Mouse (Mus musculus): Measurements from ENCODE around the gene Sec14l2. TPM values are rescaled to one million over a fixed set of nuclear protein-coding genes. Genes with fewer than 3 reads are reported as not detected.

Sec14l2 gene
- total and polyA plus RNA-seq, 3 experiments = 15.5 to 40.1 TPM; not detected in 1

- peak; percentile 100 for DNase-seq (ENCODE audit: low read depth, low spot score)
- Histone ChIP-seq H3K9me3 (replicated peaks; ENCODE audit: insufficient read depth, low read length) (no peaks in the 10 kb centered on the region), H3K27me3 (ENCODE audit: control insufficient read depth in 1 of 2, insufficient read depth in 2 of 2, low read length in 2 of 2) (no peaks in the 10 kb centered on the region), H3K36me3 (ENCODE audit: control insufficient read depth in 1 of 2, insufficient read depth in 2 of 2, low read length in 2 of 2) (peaks cover 0 to 6% of the 10 kb centered on the region in 2 experiments; a peak in 2 of 4 replicates), H3K4me3 (ENCODE audit: control insufficient read depth in 1 of 2, insufficient read depth in 1 of 2, low read depth in 2 of 2, low read length in 2 of 2) (peak overlapping the region; percentile 72), H3K4me1 (ENCODE audit: control insufficient read depth in 1 of 2, insufficient read depth in 2 of 2, low read length in 2 of 2) (peaks cover 0 to 7% of the 10 kb centered on the region in 2 experiments; a peak in 2 of 4 replicates), H3K27ac (ENCODE audit: control insufficient read depth, low read depth, low read length) (peak overlapping the region; percentile 89), H3K79me2 (ENCODE audit: control insufficient read depth, insufficient read depth, low read length, poor library complexity) (peaks cover 8% of the 10 kb centered on the region), H3K9ac (ENCODE audit: control insufficient read depth, low read depth, low read length, poor library complexity, severe bottlenecking) (peak overlapping the region; percentile 80)
- TF ChIP-seq POLR2AphosphoS2 (IDR thresholded peaks at IDR 0.05; ENCODE audit: low read length) = peak; percentile 99
- 0 out of 2 replicates have a peak, but pooled peaks have one; percentile 67 for TF ChIP-seq UBTF (IDR thresholded peaks at IDR 0.05; ENCODE audit: borderline replicate concordance, insufficient read depth, low read depth, low read length)
- TF ChIP-seq MAFK (IDR thresholded peaks at IDR 0.05; ENCODE audit: borderline replicate concordance, low read depth, low read length) = no peak
- peak; percentile 99 for TF ChIP-seq NELFE (IDR thresholded peaks at IDR 0.05; ENCODE audit: low read depth, low read length)
- no peak for TF ChIP-seq GABPA (IDR thresholded peaks at IDR 0.05; ENCODE audit: low read depth, low read length)
- TF ChIP-seq ZC3H11A (IDR thresholded peaks at IDR 0.05; ENCODE audit: low read depth, low read length) = no peak
- peak; percentile 52 for TF ChIP-seq MYB (IDR thresholded peaks at IDR 0.05; ENCODE audit: low read depth, low read length)
- no peak for TF ChIP-seq TAL1 (IDR thresholded peaks at IDR 0.05; ENCODE audit: low read length)
- TF ChIP-seq JUND (IDR thresholded peaks at IDR 0.05; ENCODE audit: low read depth, low read length) = no peak
- TF ChIP-seq MYC (IDR thresholded peaks at IDR 0.05; ENCODE audit: low read depth, low read length) = peak; percentile 94
- TF ChIP-seq E2F4 (IDR thresholded peaks at IDR 0.05; ENCODE audit: borderline replicate concordance, low read depth, low read length) = peak; percentile 77; the same call in 1 of the 2 replicates
- peak in 1 of 2 experiments; percentile 50; a peak in 1 of 4 replicates for TF ChIP-seq EP300 (IDR thresholded peaks at IDR 0.05; ENCODE audit: low read depth in 1 of 2, low read length in 2 of 2)
- TF ChIP-seq CHD2 (IDR thresholded peaks at IDR 0.05; ENCODE audit: low read length) = peak; percentile 100
- peak; percentile 99 for TF ChIP-seq USF1 (IDR thresholded peaks at IDR 0.05; ENCODE audit: low read depth, low read length)
- 0 out of 2 replicates have a peak, but pooled peaks have one; percentile 80 for TF ChIP-seq POLR2AphosphoS5 (IDR thresholded peaks at IDR 0.05; ENCODE audit: borderline replicate concordance, low read depth, low read length)
- peak; percentile 76 to 100; a peak in 3 of 4 replicates for TF ChIP-seq POLR2A (IDR thresholded peaks at IDR 0.05; ENCODE audit: control insufficient read depth in 1 of 2, insufficient read depth in 1 of 2, low read depth in 1 of 2, low read length in 2 of 2, poor library complexity in 1 of 2)
- TF ChIP-seq CHD1 (IDR thresholded peaks at IDR 0.05; ENCODE audit: low read depth, low read length) = peak; percentile 97
- TF ChIP-seq USF2 (IDR thresholded peaks at IDR 0.05; ENCODE audit: borderline replicate concordance in 1 of 2, insufficient read depth in 1 of 2, low read depth in 1 of 2, low read length in 2 of 2) = peak; percentile 72 to 93
- peak; percentile 98 for TF ChIP-seq SIN3A (IDR thresholded peaks at IDR 0.05; ENCODE audit: low read length)
- TF ChIP-seq MXI1 (IDR thresholded peaks at IDR 0.05; ENCODE audit: low read depth, low read length) = peak; percentile 84
- TF ChIP-seq CTCF (IDR thresholded peaks at IDR 0.05 in 2 of 3, conservative IDR thresholded peaks at IDR 0.05 in 1 of 3; ENCODE audit: control insufficient read depth in 1 of 3, insufficient read depth in 1 of 3, low read depth in 2 of 3, low read length in 3 of 3, poor library complexity in 1 of 3, severe bottlenecking in 1 of 3) = no peak
- peak; percentile 44; the same call in 1 of the 2 replicates for TF ChIP-seq BHLHE40 (IDR thresholded peaks at IDR 0.05; ENCODE audit: borderline replicate concordance, low read depth, low read length)
- peak; percentile 68 for TF ChIP-seq NRF1 (IDR thresholded peaks at IDR 0.05; ENCODE audit: insufficient read depth, low read depth, low read length, poor library complexity, severe bottlenecking)
- peak; percentile 95 for TF ChIP-seq MAZ (IDR thresholded peaks at IDR 0.05; ENCODE audit: low read depth, low read length)
- peak; percentile 96 for TF ChIP-seq KAT2A (conservative IDR thresholded peaks at IDR 0.05; ENCODE audit: low read depth, low read length)
- no peak for TF ChIP-seq GATA1 (IDR thresholded peaks at IDR 0.05; ENCODE audit: low read depth, low read length)
- 0 out of 2 replicates have a peak, but pooled peaks have one; percentile 19 for TF ChIP-seq ZKSCAN1 (IDR thresholded peaks at IDR 0.05; ENCODE audit: low read depth, low read length)
- peak; percentile 96 for TF ChIP-seq MAX (IDR thresholded peaks at IDR 0.05; ENCODE audit: low read length)
- peak; percentile 96 for TF ChIP-seq ZMIZ1 (IDR thresholded peaks at IDR 0.05; ENCODE audit: low read depth, low read length)
- no peak for TF ChIP-seq SMC3 (IDR thresholded peaks at IDR 0.05; ENCODE audit: low read depth, low read length)
- TF ChIP-seq HCFC1 (IDR thresholded peaks at IDR 0.05; ENCODE audit: low read depth, low read length) = peak; percentile 97
- TF ChIP-seq TBP (IDR thresholded peaks at IDR 0.05; ENCODE audit: low read depth, low read length) = peak; percentile 95
- peak; percentile 55 for TF ChIP-seq ETS1 (IDR thresholded peaks at IDR 0.05; ENCODE audit: low read depth, low read length)
- peak; percentile 70 for TF ChIP-seq TCF12 (IDR thresholded peaks at IDR 0.05; ENCODE audit: low read depth, low read length)
- peak; percentile 85 for TF ChIP-seq ELF1 (IDR thresholded peaks at IDR 0.05; ENCODE audit: low read depth, low read length)
Observed at GRCm38 (mm10) chr11:4096054-4096984, 26.9 kb downstream of the Sec14l2 start.
